Mouse (Mus musculus) gastrocnemius, postnatal 10 days (tissue): ENCODE data around the gene Aspdh. TPM values are rescaled to one million over a fixed set of nuclear protein-coding genes. Genes with fewer than 3 reads are reported as not detected.

Source experiments
- DNase-seq: peaks from one replicate; pipeline ENCODE4 v3.0.0; 2021; ENCODE audit warnings: mixed read lengths
- microRNA-seq, 2 experiments: library from miRNA; unstranded; fragments of <30 nt; microRNA quantifications; one replicate each; pipeline ENCODE4 v1.2.0; 2021
- total RNA-seq, 2 experiments: library from RNA; stranded (reverse); gene quantifications; 2 replicates each; pipeline ENCODE4 v1.2.3; 2021

Gene Aspdh
- total RNA-seq, 2 experiments from 2014 or later, result not detected

DNA sequence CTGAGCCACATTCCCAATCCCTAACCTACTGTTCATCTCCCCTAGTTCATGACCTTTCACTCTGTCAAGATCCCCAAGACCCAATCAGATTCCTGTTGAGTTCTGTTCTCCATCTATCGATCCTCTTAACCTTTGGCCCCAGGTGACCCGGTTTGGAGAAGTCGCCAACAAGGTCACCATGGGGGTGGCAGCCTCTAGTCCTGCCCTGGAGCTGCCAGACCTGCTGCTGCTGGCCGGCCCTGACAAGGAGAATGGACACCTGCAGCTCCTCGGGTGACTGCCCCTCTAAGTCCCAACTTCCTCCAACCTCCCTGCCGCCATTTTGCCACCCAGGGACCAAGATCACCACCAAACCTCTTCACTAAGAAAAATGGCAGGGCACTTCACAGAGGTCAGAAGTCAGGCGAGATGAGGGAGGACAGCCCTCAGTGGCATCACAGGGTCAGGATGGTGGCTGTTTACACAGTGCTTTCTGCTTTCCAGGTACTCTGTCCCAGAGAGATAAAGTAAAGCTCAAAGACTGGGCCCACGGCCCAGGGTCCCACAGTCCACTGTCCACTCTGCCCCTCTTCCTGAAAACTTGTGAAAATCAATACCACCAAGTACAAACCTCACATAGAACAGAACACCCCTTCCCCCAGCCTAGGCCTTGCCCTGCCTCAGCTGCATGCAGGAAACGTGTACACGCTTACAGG is 32.3 kb downstream of the Aspdh start:
- DNase-seq, result no peak

DNA sequence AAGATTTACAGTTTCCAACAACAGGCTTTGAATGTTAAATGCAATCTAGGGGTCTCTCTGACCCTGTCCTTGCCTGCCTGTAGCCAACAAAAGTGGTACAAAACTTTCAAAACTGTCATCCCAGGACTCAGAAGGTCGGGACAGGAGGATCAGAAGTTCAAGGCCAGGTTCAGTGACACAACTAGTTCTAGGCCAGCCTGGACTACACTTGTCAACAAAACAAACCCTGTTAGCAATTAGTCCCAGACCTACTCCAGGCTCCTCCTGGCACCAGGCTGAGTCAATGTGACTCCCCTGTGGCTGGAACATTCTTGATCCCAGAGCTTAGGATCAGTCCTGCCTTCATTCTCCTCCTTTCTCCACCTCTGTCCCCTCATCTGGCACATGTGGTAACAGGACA is 33.7 kb downstream of the Aspdh start:
- DNase-seq, result no peak

- no peak for DNase-seq
Observed at GRCm38 (mm10) chr7:44500046-44500445, 34.9 kb downstream of the Aspdh start.

DNA sequence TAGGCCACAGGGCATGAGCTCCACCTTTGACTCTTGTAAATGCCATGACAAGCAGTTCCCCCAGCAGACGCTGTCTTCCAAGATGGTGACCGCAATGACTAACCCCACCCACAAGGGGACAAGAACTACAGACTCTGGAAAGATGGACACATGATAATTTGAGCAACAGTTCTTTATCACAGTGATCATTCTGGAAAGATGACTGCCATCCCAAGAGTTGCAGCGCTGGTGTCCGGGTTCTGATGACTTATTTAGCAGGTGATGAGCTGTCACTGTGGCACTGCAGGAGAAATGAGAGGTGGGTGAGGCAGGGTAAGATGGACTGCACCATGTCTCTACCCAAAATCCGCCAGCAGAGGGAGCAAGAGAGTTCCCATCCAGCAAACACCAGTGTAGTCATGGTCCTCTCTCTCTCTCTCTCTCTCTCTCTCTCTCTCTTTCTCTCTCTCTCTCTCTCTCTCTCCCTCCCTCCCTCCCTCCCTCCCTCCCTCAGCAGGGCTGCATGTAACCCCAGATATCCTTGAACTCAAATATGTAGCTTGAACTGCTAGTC is 36.4 kb downstream of the Aspdh start:
- peak; percentile 74 for DNase-seq

DNA sequence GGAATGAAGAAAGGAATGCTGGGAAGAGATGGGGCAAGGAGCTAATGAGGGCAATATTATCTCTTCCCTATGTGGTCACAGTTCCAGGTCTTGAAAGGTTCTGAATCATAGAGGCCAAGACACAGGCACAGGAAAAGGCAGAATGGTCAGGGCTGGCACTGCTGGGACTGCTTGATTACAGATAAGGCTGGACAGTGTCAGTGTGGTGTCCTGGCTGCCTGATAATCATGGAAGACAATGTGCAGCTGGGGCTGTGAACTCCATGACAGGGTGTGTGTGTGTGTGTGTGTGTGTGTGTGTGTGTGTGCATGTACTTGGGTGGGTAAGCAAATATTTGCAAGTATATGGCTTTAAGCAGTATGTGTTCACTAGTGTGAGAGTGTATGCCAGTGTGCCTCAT is 42.3 kb downstream of the Aspdh start:
- no peak for DNase-seq

Small RNA genes lying within 50 kb of the gene (microRNA-seq; reads per million reads assigned to microRNA genes)
- 0.64 to 1.0 reads per million in 2 experiments for gene Mir7052

Other genes with a start within 250 kb of the Aspdh start
- gene Klk1b5, start 249.4 kb upstream of the Aspdh start, total RNA-seq, result not detected
- not detected for gene Klk1, start 240.0 kb upstream of the Aspdh start, total RNA-seq
- not detected for gene Gm36864, start 229.2 kb upstream of the Aspdh start, total RNA-seq
- gene 1700028J19Rik, start 218.7 kb upstream of the Aspdh start, total RNA-seq, result under 1 TPM; 0.23 to 0.61 TPM
- 10 to 100 TPM; 23.7 to 35.0 TPM for gene 2410002F23Rik, start 218.7 kb upstream of the Aspdh start, total RNA-seq
- not detected for gene Acp4, start 208.0 kb upstream of the Aspdh start, total RNA-seq
- not detected for gene Gm15517, start 203.9 kb upstream of the Aspdh start, total RNA-seq
- gene Clec11a, start 158.5 kb upstream of the Aspdh start, total RNA-seq, result 1 to 10 TPM; 5.0 to 6.8 TPM
- gene Shank1, start 155.1 kb upstream of the Aspdh start, total RNA-seq, result 1 to 10 TPM; 2.0 to 2.7 TPM
- gene Syt3, start 81.3 kb upstream of the Aspdh start, total RNA-seq, result under 1 TPM; 0.38 to 0.41 TPM
- not detected for gene 1700008O03Rik, start 79.6 kb upstream of the Aspdh start, total RNA-seq
- 1 to 10 TPM; 1.9 to 2.5 TPM for gene Lrrc4b, start 36.4 kb upstream of the Aspdh start, total RNA-seq
- gene Josd2, start 2.6 kb downstream of the Aspdh start, total RNA-seq, result 10 to 100 TPM; 61.5 to 68.3 TPM
- 10 to 100 TPM; 50.8 to 52.6 TPM for gene Emc10, start 31.1 kb downstream of the Aspdh start, total RNA-seq
- 1 to 10 TPM; 4.3 to 5.7 TPM for gene Fam71e1, start 31.2 kb downstream of the Aspdh start, total RNA-seq
- 1,000 to 10,000 TPM; 2,219 to 2,666 TPM for gene Mybpc2, start 59.3 kb downstream of the Aspdh start, total RNA-seq
- 1 to 10 TPM in 1 of 2 experiments, not detected in 1; 1.2 TPM for gene Spib, start 66.7 kb downstream of the Aspdh start, total RNA-seq
- 10 to 100 TPM in 1 of 2 experiments, 1 to 10 TPM in 1; 8.1 to 14.7 TPM for gene Pold1, start 83.5 kb downstream of the Aspdh start, total RNA-seq
- gene Nr1h2, start 88.6 kb downstream of the Aspdh start, total RNA-seq, result 10 to 100 TPM; 27.4 to 35.4 TPM
- under 1 TPM in 1 of 2 experiments, not detected in 1; 0.99 TPM for gene Napsa, start 107.0 kb downstream of the Aspdh start, total RNA-seq
- 1 to 10 TPM; 1.4 to 1.6 TPM for gene Kcnc3, start 125.3 kb downstream of the Aspdh start, total RNA-seq
- gene Myh14, start 205.5 kb downstream of the Aspdh start, total RNA-seq, result 10 to 100 TPM; 21.4 to 23.3 TPM
- gene Izumo2, start 243.4 kb downstream of the Aspdh start, total RNA-seq, result not detected